Mouse (Mus musculus): Measurements from ENCODE around the gene Ceacam9.

GRCm38 (mm10) chr7:16745373-16745772, 23.6 kb downstream of the Ceacam9 start:
- TF ChIP-seq POLR2AphosphoS5 (IDR thresholded peaks at IDR 0.05; ENCODE audit: insufficient replicate concordance, low read depth, low read length) (no peak), CTCF (IDR thresholded peaks at IDR 0.05; ENCODE audit: low read depth, low read length) (no peak), TAL1 (conservative IDR thresholded peaks at IDR 0.05; ENCODE audit: low read depth, low read length) (no peak)

Data from G1E (cell line).